Mouse (Mus musculus) megakaryocyte, embryonic 14.5 days (primary cell): ENCODE measurements around the gene Sh3d19.

Source experiments
- FLI1 ChIP-seq: IDR thresholded peaks from 2 replicates; pipeline ENCODE4 v1.6.1; 2012; ENCODE audit warnings: low read length, inconsistent platforms, mixed read lengths
- GATA1 ChIP-seq: IDR thresholded peaks from 3 replicates; pipeline ENCODE4 v1.6.1; 2012; ENCODE audit warnings: mixed read lengths, low read length, inconsistent platforms, borderline replicate concordance

DNA sequence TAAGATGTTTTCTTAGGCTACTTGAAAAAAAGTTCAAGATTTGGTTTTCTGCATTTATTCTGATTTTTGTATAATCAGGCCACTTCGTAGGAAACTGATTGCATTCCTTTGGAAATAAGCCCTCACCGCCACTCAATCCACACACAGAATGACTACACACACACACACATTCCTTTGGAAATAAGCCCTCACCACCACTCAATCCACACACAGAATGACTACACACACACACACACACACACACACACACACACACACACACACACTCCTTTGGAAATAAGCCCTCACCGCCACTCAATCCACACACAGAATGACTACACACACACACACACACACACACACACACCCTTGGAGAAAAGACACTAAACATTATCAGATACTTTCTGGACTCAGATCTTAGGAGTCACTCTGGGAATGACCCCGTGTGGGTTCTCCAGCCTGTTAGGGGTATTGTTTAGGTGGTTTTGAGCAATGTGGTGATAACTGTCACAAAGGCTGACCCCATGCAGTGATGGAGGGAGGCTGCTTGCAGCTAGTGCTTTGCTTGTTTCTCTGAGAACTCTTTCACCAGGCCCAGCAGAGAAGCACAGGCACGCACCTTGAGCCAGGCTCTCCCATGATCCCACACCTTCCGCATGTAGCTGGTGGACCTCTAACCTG is 86.7 kb downstream of the Sh3d19 start:
- TF ChIP-seq GATA1 (no peak), FLI1 (no peak)
